Mouse (Mus musculus) forebrain, embryonic 10.5 days (tissue): Measurements from ENCODE around the gene Prokr1. TPM values are rescaled to one million over a fixed set of nuclear protein-coding genes. Genes with fewer than 3 reads are reported as not detected.
"Not testable (repeated sequence)": the region's sequence is repeated elsewhere in the genome, so short reads cannot be mapped to it uniquely, and the experiment has no call there.

Experiments
- DNase-seq: peaks from one replicate; pipeline ENCODE4 v3.0.0-alpha.2; 2017; ENCODE audit warnings: low spot score; ENCODE audit errors: extremely low spot score
- H3K27ac ChIP-seq: fragments of 300-500 bp; sonication (generic); 2 replicates; pipeline ENCODE4 v1.5.1; 2016; ENCODE audit warnings: mild to moderate bottlenecking
- H3K27me3 ChIP-seq: fragments of 300-500 bp; sonication (generic); 2 replicates; pipeline ENCODE4 v1.6.1; 2016; ENCODE audit warnings: mild to moderate bottlenecking; ENCODE audit not compliant: poor library complexity, severe bottlenecking
- H3K36me3 ChIP-seq: fragments of 300-500 bp; sonication (generic); replicated peaks from 2 replicates; pipeline ENCODE4 v1.6.1; 2016; ENCODE audit warnings: mild to moderate bottlenecking, moderate library complexity
- H3K4me1 ChIP-seq: fragments of 300-500 bp; sonication (generic); 2 replicates; pipeline ENCODE4 v1.6.1; 2016
- H3K4me3 ChIP-seq: fragments of 300-500 bp; sonication (generic); 2 replicates; pipeline ENCODE4 v1.5.1; 2016; ENCODE audit warnings: mild to moderate bottlenecking, moderate library complexity
- H3K9me3 ChIP-seq: fragments of 300-500 bp; sonication (generic); 2 replicates; pipeline ENCODE4 v1.6.1; 2016; ENCODE audit warnings: mild to moderate bottlenecking, moderate library complexity
- WGBS: fragments of 180-500 bp; shearing (Covaris S2); methylation state at CpG from one replicate; pipeline ENCODE4 v1.1.7; 2016; 5-methylcytosine and 5-hydroxymethylcytosine counted together
- polyA plus RNA-seq: library from polyadenylated mRNA; unstranded; fragments of >200 nt; fragmentation: Nextera tagmentation; extraction: Ambion mirVana; gene quantifications from 2 replicates; pipeline ENCODE4 v1.2.1, GENCODE M21; 2016

Gene Prokr1
- 2.3 and 3.2 TPM in 2 replicates for polyA plus RNA-seq

GRCm38 (mm10) chr6:87590394-87591281, at the start of gene Prokr1:
Gene Prokr1 (minus strand): TSS chr6:87590743.
- Histone ChIP-seq H3K9me3 (no peaks in the 10 kb centered on the region), H3K36me3 (0 out of 2 replicates have a peak, but pooled peaks cover 3% of the 10 kb centered on the region), H3K27ac (peak within 1 kb of the TSS; percentile 83), H3K27me3 (peaks cover 37% of the 10 kb centered on the region), H3K4me3 (peak within 1 kb of the TSS; percentile 60), H3K4me1 (peaks cover 38% of the 10 kb centered on the region)
- DNase-seq = peak; percentile 72
- WGBS = under 1% methylated on average over 34 of the region's 34 CpGs

GRCm38 (mm10) chr6:87638134-87638660, 47.7 kb upstream of the Prokr1 start:
- no peaks in the 10 kb centered on the region for H3K9me3 ChIP-seq
- 76% methylated on average over 11 of the region's 11 CpGs for WGBS
- H3K36me3 ChIP-seq = peaks cover 9% of the 10 kb centered on the region
- DNase-seq = no peak
- no peak overlapping the region for H3K4me3 ChIP-seq
- H3K27me3 ChIP-seq = no peaks in the 10 kb centered on the region
- H3K4me1 ChIP-seq = 0 out of 2 replicates have a peak, but pooled peaks cover 3% of the 10 kb centered on the region
- no peak overlapping the region for H3K27ac ChIP-seq

GRCm38 (mm10) chr6:87632176-87632575, 41.6 kb upstream of the Prokr1 start:
- DNase-seq = no peak
- no peak overlapping the region for H3K4me3 ChIP-seq
- peaks cover 12% of the 10 kb centered on the region for H3K4me1 ChIP-seq
- H3K9me3 ChIP-seq = no peaks in the 10 kb centered on the region
- 82% methylated on average over 4 of the region's 4 CpGs for WGBS
- no peaks in the 10 kb centered on the region for H3K27me3 ChIP-seq
- H3K27ac ChIP-seq = 0 out of 2 replicates have a peak overlapping the region, but pooled peaks have one; percentile 44
- peaks cover 9% of the 10 kb centered on the region for H3K36me3 ChIP-seq

- H3K9me3 ChIP-seq, H3K27me3 ChIP-seq, H3K36me3 ChIP-seq, H3K4me3 ChIP-seq, H3K27ac ChIP-seq, DNase-seq: not testable (repeated sequence)
- 79% methylated on average over 15 of the region's 15 CpGs for WGBS
- peaks cover 12% of the 10 kb centered on the region for H3K4me1 ChIP-seq
Observed at GRCm38 (mm10) chr6:87628936-87629335, 38.4 kb upstream of the Prokr1 start.

- no peaks in the 10 kb centered on the region for H3K36me3 ChIP-seq
- 95% methylated on average over 3 of the region's 3 CpGs for WGBS
Observed at GRCm38 (mm10) chr6:87623151-87623550, 32.6 kb upstream of the Prokr1 start.

GRCm38 (mm10) chr6:87621281-87621680, 30.7 kb upstream of the Prokr1 start:
- no peak overlapping the region for H3K27ac ChIP-seq
- WGBS = 91% methylated on average over 3 of the region's 3 CpGs
- no peaks in the 10 kb centered on the region for H3K27me3 ChIP-seq
- H3K9me3 ChIP-seq = no peaks in the 10 kb centered on the region
- no peak for DNase-seq
- no peaks in the 10 kb centered on the region for H3K36me3 ChIP-seq
- H3K4me1 ChIP-seq = peaks cover 13% of the 10 kb centered on the region; the same call in 1 of the 2 replicates
- H3K4me3 ChIP-seq = no peak overlapping the region

More at GRCm38 (mm10) chr6:87623151-87623550, 32.6 kb upstream of the Prokr1 start:
- Histone ChIP-seq H3K27me3 (no peaks in the 10 kb centered on the region), H3K4me3 (no peak overlapping the region), H3K4me1 (peaks cover 17% of the 10 kb centered on the region; the same call in 1 of the 2 replicates), H3K9me3 (no peaks in the 10 kb centered on the region), H3K27ac (no peak overlapping the region)
- DNase-seq = no peak

GRCm38 (mm10) chr6:87618021-87618420, 27.5 kb upstream of the Prokr1 start:
- Histone ChIP-seq H3K4me3 (no peak overlapping the region), H3K36me3 (no peaks in the 10 kb centered on the region), H3K27ac (no peak overlapping the region), H3K4me1 (peaks cover 19% of the 10 kb centered on the region; the same call in 1 of the 2 replicates), H3K27me3 (no peaks in the 10 kb centered on the region), H3K9me3 (no peaks in the 10 kb centered on the region)
- 76% methylated on average over 8 of the region's 8 CpGs for whole genome bisulfite sequencing
- peak; percentile 13 for DNase-seq

GRCm38 (mm10) chr6:87615696-87616083, 25.1 kb upstream of the Prokr1 start:
- Histone ChIP-seq H3K9me3 (no peaks in the 10 kb centered on the region), H3K27me3 (no peaks in the 10 kb centered on the region), H3K4me1 (peaks cover 19% of the 10 kb centered on the region; the same call in 1 of the 2 replicates), H3K27ac (no peak overlapping the region), H3K36me3 (no peaks in the 10 kb centered on the region), H3K4me3 (no peak overlapping the region)
- peak; percentile 10 for DNase-seq
- 90% methylated on average over 14 of the region's 14 CpGs for whole genome bisulfite sequencing

GRCm38 (mm10) chr6:87614794-87615695, 24.5 kb upstream of the Prokr1 start:
- Histone ChIP-seq H3K9me3 (no peaks in the 10 kb centered on the region), H3K4me1 (peaks cover 14% of the 10 kb centered on the region; the same call in 1 of the 2 replicates), H3K4me3 (no peak overlapping the region), H3K36me3 (no peaks in the 10 kb centered on the region), H3K27me3 (no peaks in the 10 kb centered on the region), H3K27ac (no peak overlapping the region)
- WGBS = 67% methylated on average over 11 of the region's 11 CpGs
- peak; percentile 19 for DNase-seq

GRCm38 (mm10) chr6:87599825-87600224, 9.3 kb upstream of the Prokr1 start:
- no peaks in the 10 kb centered on the region for H3K9me3 ChIP-seq
- no peaks in the 10 kb centered on the region for H3K36me3 ChIP-seq
- H3K4me1 ChIP-seq = peaks cover 26% of the 10 kb centered on the region
- H3K27ac ChIP-seq = no peak overlapping the region
- no peak overlapping the region for H3K4me3 ChIP-seq
- peak; percentile 10 for DNase-seq
- H3K27me3 ChIP-seq = no peaks in the 10 kb centered on the region; the same call in 1 of the 2 replicates

- no peaks in the 10 kb centered on the region; the same call in 1 of the 2 replicates for H3K27me3 ChIP-seq
- no peaks in the 10 kb centered on the region for H3K36me3 ChIP-seq
- peak overlapping the region; percentile 62 for H3K27ac ChIP-seq
- H3K4me3 ChIP-seq = peak overlapping the region; percentile 7; the same call in 1 of the 2 replicates
- peaks cover 26% of the 10 kb centered on the region for H3K4me1 ChIP-seq
- WGBS = 33% methylated on average over 10 of the region's 10 CpGs
- no peaks in the 10 kb centered on the region for H3K9me3 ChIP-seq
- DNase-seq = peak; percentile 80
Observed at GRCm38 (mm10) chr6:87597116-87597833, 6.7 kb upstream of the Prokr1 start.

GRCm38 (mm10) chr6:87594188-87594587, 3.6 kb upstream of the Prokr1 start:
- Histone ChIP-seq H3K4me3 (no peak overlapping the region), H3K36me3 (no peaks in the 10 kb centered on the region), H3K27ac (no peak overlapping the region), H3K27me3 (peaks cover 14% of the 10 kb centered on the region), H3K9me3 (no peaks in the 10 kb centered on the region), H3K4me1 (peaks cover 47% of the 10 kb centered on the region)
- 84% methylated on average over 6 of the region's 6 CpGs for WGBS
- DNase-seq = peak; percentile 8
